ENCODE assay signal across 26 mouse cellular contexts in genomic region chr16:21519785-21520184, GRCm38 (mm10).
DNase-seq lines count a peak whose midpoint lies in the region; ATAC-seq and TF ChIP-seq lines count a peak whose summit lies in the region.
"Had no signal": no experiment of that assay in that cellular context is flagged by ENCODE, and none has a peak within 500 bp of the region (broad histone marks: within the 10 kb centered on the region; RNA-seq: fewer than 3 reads in every experiment).

No protein-coding gene starts in this region.

- TF ChIP-seq RAD21 in CH12.LX (IDR thresholded peaks at IDR 0.05; ENCODE audit: low read depth, low read length): no peak

- no peak overlapping the region for H3K4me2 ChIP-seq in heart, embryonic 15.5 days
- no peak overlapping the region for H3K4me2 ChIP-seq in heart, embryonic 12.5 days
- H3K4me2 ChIP-seq in CH12.LX (ENCODE audit: insufficient read depth, low read depth, poor library complexity, severe bottlenecking): no peak overlapping the region
- peak overlapping the region; percentile 30 for H3K4me2 ChIP-seq in liver, embryonic 12.5 days
- H3K4me2 ChIP-seq: hindbrain, embryonic 13.5 days; limb, embryonic 13.5 days; lung, embryonic 14.5 days; midbrain, embryonic 15.5 days; neural tube, embryonic 13.5 days had no signal

- H3K27me3 ChIP-seq in heart, embryonic 15.5 days: no peaks in the 10 kb centered on the region
- H3K27me3 ChIP-seq in heart, embryonic 12.5 days (replicated peaks): no peaks in the 10 kb centered on the region
- H3K27me3 ChIP-seq in CH12.LX (replicated peaks): no peaks in the 10 kb centered on the region
- no peaks in the 10 kb centered on the region for H3K27me3 ChIP-seq in liver, embryonic 12.5 days (replicated peaks)
- H3K27me3 ChIP-seq: hindbrain, embryonic 13.5 days; limb, embryonic 13.5 days; megakaryocyte, embryonic 14.5 days; midbrain, embryonic 15.5 days; neural tube, embryonic 13.5 days had no signal

- no peak overlapping the region for H3K9ac ChIP-seq in heart, embryonic 15.5 days
- H3K9ac ChIP-seq in heart, embryonic 12.5 days: no peak overlapping the region
- no peak overlapping the region for H3K9ac ChIP-seq in CH12.LX (ENCODE audit: insufficient read depth, low read depth)
- no peak overlapping the region for H3K9ac ChIP-seq in liver, embryonic 12.5 days
- H3K9ac ChIP-seq: hindbrain, embryonic 13.5 days; limb, embryonic 13.5 days; lung, embryonic 14.5 days; midbrain, embryonic 15.5 days; neural tube, embryonic 13.5 days had no signal

- no peaks in the 10 kb centered on the region; the same call in 1 of the 2 replicates for H3K36me3 ChIP-seq in heart, embryonic 15.5 days
- peaks cover 16% of the 10 kb centered on the region for H3K36me3 ChIP-seq in heart, embryonic 12.5 days
- peaks cover 0 to 25% of the 10 kb centered on the region in 2 experiments for H3K36me3 ChIP-seq in CH12.LX (replicated peaks in 1 of 2; ENCODE audit: control insufficient read depth in 1 of 2, insufficient read depth in 1 of 2, low read length in 1 of 2)
- no peaks in the 10 kb centered on the region for H3K36me3 ChIP-seq in liver, embryonic 12.5 days
- H3K36me3 ChIP-seq: heart, embryonic 10.5 days; limb, embryonic 13.5 days had no signal

- dilution Hi-C loops in CH12.LX (cut with MboI; ENCODE audit: extremely low pct_ligation_motif_present, extremely low pct_unique_long_range_greater_than_20kb, low sequenced_read_pairs): no loop called here

- no peaks in the 10 kb centered on the region for H3K9me3 ChIP-seq in heart, embryonic 15.5 days (replicated peaks)
- H3K9me3 ChIP-seq in heart, embryonic 12.5 days (replicated peaks): no peaks in the 10 kb centered on the region
- no peaks in the 10 kb centered on the region for H3K9me3 ChIP-seq in CH12.LX (replicated peaks; ENCODE audit: low read length)
- H3K9me3 ChIP-seq in liver, embryonic 12.5 days (replicated peaks): no peaks in the 10 kb centered on the region
- H3K9me3 ChIP-seq: heart, embryonic 10.5 days; hindbrain, embryonic 13.5 days; limb, embryonic 13.5 days; megakaryocyte, embryonic 14.5 days; midbrain, embryonic 15.5 days; neural tube, embryonic 13.5 days had no signal

- H3K4me1 ChIP-seq in heart, embryonic 15.5 days (replicated peaks): peaks cover 9% of the 10 kb centered on the region
- peaks cover 15% of the 10 kb centered on the region for H3K4me1 ChIP-seq in heart, embryonic 12.5 days (replicated peaks)
- H3K4me1 ChIP-seq in CH12.LX (ENCODE audit: control insufficient read depth in 1 of 2, insufficient read depth in 2 of 2): peaks cover 4 to 13% of the 10 kb centered on the region in 2 experiments; a peak in 2 of 4 replicates
- peaks cover 22% of the 10 kb centered on the region for H3K4me1 ChIP-seq in liver, embryonic 12.5 days
- H3K4me1 ChIP-seq: hindbrain, embryonic 13.5 days; limb, embryonic 13.5 days; midbrain, embryonic 15.5 days; neural tube, embryonic 13.5 days had no signal

- in situ Hi-C loops in CH12.LX (cut with MboI; ENCODE audit: low pct_ligation_motif_present, low pct_unique_long_range_greater_than_20kb, low sequenced_read_pairs): no loop called here

- no peak for ATAC-seq in heart, embryonic 15.5 days (replicated peaks; ENCODE audit: insufficient number of reproducible peaks, insufficient read depth, low FRiP score, low read depth)
- no peak for ATAC-seq in heart, embryonic 12.5 days (ENCODE audit: insufficient number of reproducible peaks, low FRiP score)
- ATAC-seq in liver, embryonic 12.5 days: peak; percentile 57; the same call in 1 of the 2 replicates
- ATAC-seq in megakaryocyte progenitor cell, adult 5-6 weeks (replicated peaks; ENCODE audit: poor library complexity): peak; percentile 61
- ATAC-seq: activated CD4-positive, CD25-positive, alpha-beta regulatory T cell, adult 4 months; forebrain, embryonic 14.5 days; inflammation-experienced regulatory T-cells, adult 6 months; midbrain, embryonic 15.5 days had no signal

- H3K4me3 ChIP-seq in heart, embryonic 15.5 days: no peak overlapping the region
- no peak overlapping the region for H3K4me3 ChIP-seq in heart, embryonic 12.5 days
- H3K4me3 ChIP-seq in CH12.LX (replicated peaks in 1 of 3; ENCODE audit: low read depth in 2 of 3, low read length in 2 of 3, poor library complexity in 1 of 3): no peak overlapping the region
- no peak overlapping the region for H3K4me3 ChIP-seq in liver, embryonic 12.5 days
- H3K4me3 ChIP-seq: heart, embryonic 10.5 days; hindbrain, embryonic 13.5 days; limb, embryonic 13.5 days; megakaryocyte, embryonic 14.5 days; midbrain, embryonic 15.5 days; myocyte; neural tube, embryonic 13.5 days had no signal

- peak overlapping the region; percentile 34; the same call in 1 of the 2 replicates for H3K27ac ChIP-seq in heart, embryonic 15.5 days
- H3K27ac ChIP-seq in heart, embryonic 12.5 days (ENCODE audit: poor library complexity, severe bottlenecking): no peak overlapping the region
- no peak overlapping the region for H3K27ac ChIP-seq in CH12.LX (ENCODE audit: insufficient read depth, low read depth)
- peak overlapping the region; percentile 57 for H3K27ac ChIP-seq in liver, embryonic 12.5 days
- H3K27ac ChIP-seq: heart, embryonic 10.5 days; hindbrain, embryonic 13.5 days; limb, embryonic 13.5 days; midbrain, embryonic 15.5 days; neural tube, embryonic 13.5 days had no signal

- DNase-seq in CH12.LX (ENCODE audit: extremely low read depth): peak; percentile 38
- DNase-seq in adrenal gland, adult 2 months: no peak
- DNase-seq in urinary bladder, postnatal 4 days (ENCODE audit: low spot score in 2 of 2): no peak
- DNase-seq: adrenal gland, postnatal 10 days; cerebellum, adult 8-10 months; heart, postnatal 36 days; kidney, adult 2 months; kidney, postnatal 10 days; lung, embryonic 14.5 days; retina, postnatal 1 day; thymus, adult 2 months; thymus, postnatal 4 days had no signal

- TF ChIP-seq POLR2A in CH12.LX (IDR thresholded peaks at IDR 0.05; ENCODE audit: low read depth, low read length): no peak

- H3K79me2 ChIP-seq in CH12.LX (replicated peaks; ENCODE audit: control insufficient read depth, extremely low read depth, insufficient read depth, poor library complexity, severe bottlenecking): no peaks in the 10 kb centered on the region

- no peak for TF ChIP-seq EP300 in CH12.LX (IDR thresholded peaks at IDR 0.05; ENCODE audit: low read length)

- TF ChIP-seq CTCF in CH12.LX (conservative IDR thresholded peaks at IDR 0.05 in 1 of 2, IDR thresholded peaks at IDR 0.05 in 1 of 2; ENCODE audit: low read depth in 2 of 2, low read length in 2 of 2): no peak

TF ChIP-seq in CH12.LX, 34 proteins besides CTCF, POLR2A, EP300 and RAD21:
- TF ChIP-seq CHD2 (IDR thresholded peaks at IDR 0.05; ENCODE audit: low read length): no peak
- TF ChIP-seq UBTF (IDR thresholded peaks at IDR 0.05; ENCODE audit: low read depth, low read length): no peak
- TF ChIP-seq IRF4 (IDR thresholded peaks at IDR 0.05; ENCODE audit: low read depth, low read length): no peak; the same call in 1 of the 2 replicates
- no peak for TF ChIP-seq ZNF384 (IDR thresholded peaks at IDR 0.05; ENCODE audit: low read depth, low read length)
- peak; percentile 20; the same call in 1 of the 2 replicates for TF ChIP-seq MEF2A (IDR thresholded peaks at IDR 0.05; ENCODE audit: borderline replicate concordance, low read depth, low read length)
- TF ChIP-seq MAZ (IDR thresholded peaks at IDR 0.05; ENCODE audit: low read depth, low read length): no peak
- no peak for TF ChIP-seq E2F4 (IDR thresholded peaks at IDR 0.05; ENCODE audit: insufficient replicate concordance, low read depth, low read length)
- TF ChIP-seq USF1 (IDR thresholded peaks at IDR 0.05; ENCODE audit: low read depth, low read length): no peak

Comparison
In these comparisons a context has a peak if more than half of its experiments do, and no peak if none do; other contexts are left out.
1. H3K27ac ChIP-seq: peak in heart, embryonic 15.5 days (single experiment) and liver, embryonic 12.5 days (single experiment); none in heart, embryonic 12.5 days (single experiment) and CH12.LX (single experiment).
2. ATAC-seq: peak in liver, embryonic 12.5 days (single experiment) and megakaryocyte progenitor cell, adult 5-6 weeks (single experiment); none in heart, embryonic 15.5 days (single experiment) and heart, embryonic 12.5 days (single experiment).